Mouse (Mus musculus): ENCODE measurements around the gene Gm20696. TPM values are rescaled to one million over a fixed set of nuclear protein-coding genes. Genes with fewer than 3 reads are reported as not detected.

Gm20696 gene
- polyA plus RNA-seq, 1 experiment: 0.24 TPM

- Histone ChIP-seq H3K27ac (ENCODE audit: insufficient read depth, low read length) (no peak overlapping the region), H3K4me1 (ENCODE audit: control insufficient read depth, insufficient read depth, low read length) (peaks cover 4% of the 10 kb centered on the region), H3K4me3 (ENCODE audit: low read depth, low read length) (no peak overlapping the region), H3K27me3 (ENCODE audit: control insufficient read depth, insufficient read depth, low read length, poor library complexity, severe bottlenecking) (no peaks in the 10 kb centered on the region), H3K9ac (ENCODE audit: low read depth, poor library complexity, severe bottlenecking) (no peak overlapping the region), H3K36me3 (ENCODE audit: control insufficient read depth, insufficient read depth, low read length, poor library complexity, severe bottlenecking) (no peaks in the 10 kb centered on the region), H3K9me3 (replicated peaks; ENCODE audit: control insufficient read depth, insufficient read depth, low read length, poor library complexity, severe bottlenecking) (no peaks in the 10 kb centered on the region)
- no peak for TF ChIP-seq CTCF (IDR thresholded peaks at IDR 0.05; ENCODE audit: low read depth, low read length)
- no peak for TF ChIP-seq EP300 (IDR thresholded peaks at IDR 0.05; ENCODE audit: insufficient read depth, low read depth, low read length)
Measured at GRCm38 (mm10) chr6:99625306-99625705, 41.3 kb downstream of the Gm20696 start.

GRCm38 (mm10) chr6:99624542-99624941 is 42.1 kb downstream of the Gm20696 start:
- no peaks in the 10 kb centered on the region for H3K27me3 ChIP-seq (ENCODE audit: control insufficient read depth, insufficient read depth, low read length, poor library complexity, severe bottlenecking)
- no peak overlapping the region for H3K9ac ChIP-seq (ENCODE audit: low read depth, poor library complexity, severe bottlenecking)
- no peak overlapping the region for H3K27ac ChIP-seq (ENCODE audit: insufficient read depth, low read length)
- TF ChIP-seq POLR2A (IDR thresholded peaks at IDR 0.05; ENCODE audit: insufficient read depth, low read length) (no peak), EP300 (IDR thresholded peaks at IDR 0.05; ENCODE audit: insufficient read depth, low read depth, low read length) (no peak), CTCF (IDR thresholded peaks at IDR 0.05; ENCODE audit: low read depth, low read length) (no peak)
- no peaks in the 10 kb centered on the region for H3K9me3 ChIP-seq (replicated peaks; ENCODE audit: control insufficient read depth, insufficient read depth, low read length, poor library complexity, severe bottlenecking)
- H3K36me3 ChIP-seq (ENCODE audit: control insufficient read depth, insufficient read depth, low read length, poor library complexity, severe bottlenecking): no peaks in the 10 kb centered on the region
- H3K4me1 ChIP-seq (ENCODE audit: control insufficient read depth, insufficient read depth, low read length): peaks cover 4% of the 10 kb centered on the region
- no peak overlapping the region for H3K4me3 ChIP-seq (ENCODE audit: low read depth, low read length)

GRCm38 (mm10) chr6:99623641-99624040 is 43.0 kb downstream of the Gm20696 start:
- Histone ChIP-seq H3K27ac (ENCODE audit: insufficient read depth, low read length) (no peak overlapping the region), H3K36me3 (ENCODE audit: control insufficient read depth, insufficient read depth, low read length, poor library complexity, severe bottlenecking) (no peaks in the 10 kb centered on the region), H3K9ac (ENCODE audit: low read depth, poor library complexity, severe bottlenecking) (no peak overlapping the region), H3K27me3 (ENCODE audit: control insufficient read depth, insufficient read depth, low read length, poor library complexity, severe bottlenecking) (no peaks in the 10 kb centered on the region), H3K4me1 (ENCODE audit: control insufficient read depth, insufficient read depth, low read length) (peaks cover 4% of the 10 kb centered on the region), H3K9me3 (replicated peaks; ENCODE audit: control insufficient read depth, insufficient read depth, low read length, poor library complexity, severe bottlenecking) (no peaks in the 10 kb centered on the region), H3K4me3 (ENCODE audit: low read depth, low read length) (no peak overlapping the region)
- TF ChIP-seq CTCF (IDR thresholded peaks at IDR 0.05; ENCODE audit: low read depth, low read length): peak; percentile 62
- no peak for TF ChIP-seq EP300 (IDR thresholded peaks at IDR 0.05; ENCODE audit: insufficient read depth, low read depth, low read length)

GRCm38 (mm10) chr6:99621167-99621566 is 45.4 kb downstream of the Gm20696 start:
- H3K4me1 ChIP-seq (ENCODE audit: control insufficient read depth, insufficient read depth, low read length): peaks cover 7% of the 10 kb centered on the region
- no peaks in the 10 kb centered on the region for H3K36me3 ChIP-seq (ENCODE audit: control insufficient read depth, insufficient read depth, low read length, poor library complexity, severe bottlenecking)

GRCm38 (mm10) chr6:99620471-99620870 is 46.1 kb downstream of the Gm20696 start:
- Histone ChIP-seq H3K27ac (ENCODE audit: insufficient read depth, low read length) (no peak overlapping the region), H3K4me3 (ENCODE audit: low read depth, low read length) (no peak overlapping the region), H3K36me3 (ENCODE audit: control insufficient read depth, insufficient read depth, low read length, poor library complexity, severe bottlenecking) (no peaks in the 10 kb centered on the region), H3K4me1 (ENCODE audit: control insufficient read depth, insufficient read depth, low read length) (peaks cover 7% of the 10 kb centered on the region), H3K9ac (ENCODE audit: low read depth, poor library complexity, severe bottlenecking) (no peak overlapping the region), H3K9me3 (replicated peaks; ENCODE audit: control insufficient read depth, insufficient read depth, low read length, poor library complexity, severe bottlenecking) (no peaks in the 10 kb centered on the region), H3K27me3 (ENCODE audit: control insufficient read depth, insufficient read depth, low read length, poor library complexity, severe bottlenecking) (no peaks in the 10 kb centered on the region)
- TF ChIP-seq POLR2A (IDR thresholded peaks at IDR 0.05; ENCODE audit: insufficient read depth, low read length): no peak
- no peak for TF ChIP-seq CTCF (IDR thresholded peaks at IDR 0.05; ENCODE audit: low read depth, low read length)
- TF ChIP-seq EP300 (IDR thresholded peaks at IDR 0.05; ENCODE audit: insufficient read depth, low read depth, low read length): no peak

More at GRCm38 (mm10) chr6:99621167-99621566, 45.4 kb downstream of the Gm20696 start:
- H3K27me3 ChIP-seq (ENCODE audit: control insufficient read depth, insufficient read depth, low read length, poor library complexity, severe bottlenecking): no peaks in the 10 kb centered on the region
- H3K27ac ChIP-seq (ENCODE audit: insufficient read depth, low read length): no peak overlapping the region
- no peaks in the 10 kb centered on the region for H3K9me3 ChIP-seq (replicated peaks; ENCODE audit: control insufficient read depth, insufficient read depth, low read length, poor library complexity, severe bottlenecking)
- H3K9ac ChIP-seq (ENCODE audit: low read depth, poor library complexity, severe bottlenecking): no peak overlapping the region
- no peak overlapping the region for H3K4me3 ChIP-seq (ENCODE audit: low read depth, low read length)
- TF ChIP-seq EP300 (IDR thresholded peaks at IDR 0.05; ENCODE audit: insufficient read depth, low read depth, low read length): no peak
- no peak for TF ChIP-seq POLR2A (IDR thresholded peaks at IDR 0.05; ENCODE audit: insufficient read depth, low read length)
- no peak for TF ChIP-seq CTCF (IDR thresholded peaks at IDR 0.05; ENCODE audit: low read depth, low read length)

GRCm38 (mm10) chr6:99619964-99620363 is 46.6 kb downstream of the Gm20696 start:
- H3K4me1 ChIP-seq (ENCODE audit: control insufficient read depth, insufficient read depth, low read length): peaks cover 7% of the 10 kb centered on the region
- H3K9ac ChIP-seq (ENCODE audit: low read depth, poor library complexity, severe bottlenecking): no peak overlapping the region
- TF ChIP-seq POLR2A (IDR thresholded peaks at IDR 0.05; ENCODE audit: insufficient read depth, low read length) (no peak), EP300 (IDR thresholded peaks at IDR 0.05; ENCODE audit: insufficient read depth, low read depth, low read length) (no peak), CTCF (IDR thresholded peaks at IDR 0.05; ENCODE audit: low read depth, low read length) (no peak)
- H3K4me3 ChIP-seq (ENCODE audit: low read depth, low read length): no peak overlapping the region
- no peaks in the 10 kb centered on the region for H3K9me3 ChIP-seq (replicated peaks; ENCODE audit: control insufficient read depth, insufficient read depth, low read length, poor library complexity, severe bottlenecking)
- no peaks in the 10 kb centered on the region for H3K36me3 ChIP-seq (ENCODE audit: control insufficient read depth, insufficient read depth, low read length, poor library complexity, severe bottlenecking)
- H3K27me3 ChIP-seq (ENCODE audit: control insufficient read depth, insufficient read depth, low read length, poor library complexity, severe bottlenecking): no peaks in the 10 kb centered on the region
- no peak overlapping the region for H3K27ac ChIP-seq (ENCODE audit: insufficient read depth, low read length)

Data from ES-Bruce4 (cell line).